Mouse (Mus musculus) spleen, adult 2 months (tissue): Measurements from ENCODE around the gene Carmil1. TPM values are rescaled to one million over a fixed set of nuclear protein-coding genes. Genes with fewer than 3 reads are reported as not detected.
"Not testable (repeated sequence)": the region's sequence is repeated elsewhere in the genome, so short reads cannot be mapped to it uniquely, and the experiment has no call there.

Experiments used
- DNase-seq, 2 experiments: peaks; one replicate each; pipeline versions ENCODE4 v3.0.0 to v3.0.0-alpha.2; 2012 to 2021; ENCODE audit warnings: low spot score in 2 of 2, low read depth in 1 of 2
- H3K27ac ChIP-seq: fragments of 200-500 bp; 2 replicates; pipeline ENCODE4 v1.5.1; 2012; ENCODE audit warnings: low read length, inconsistent platforms; ENCODE audit not compliant: insufficient read depth
- H3K27me3 ChIP-seq: fragments of 200-500 bp; 2 replicates; pipeline ENCODE4 v1.6.1; 2012; ENCODE audit warnings: mild to moderate bottlenecking, moderate library complexity, low read length, inconsistent platforms; ENCODE audit not compliant: control insufficient read depth, insufficient read depth
- H3K36me3 ChIP-seq: fragments of 200-500 bp; 2 replicates; pipeline ENCODE4 v1.6.1; 2012; ENCODE audit warnings: mild to moderate bottlenecking, low read length, inconsistent platforms; ENCODE audit not compliant: control insufficient read depth, insufficient read depth
- H3K4me1 ChIP-seq: fragments of 200-500 bp; 2 replicates; pipeline ENCODE4 v1.6.1; 2011; ENCODE audit warnings: inconsistent platforms; ENCODE audit not compliant: control insufficient read depth, insufficient read depth, insufficient read length
- H3K4me3 ChIP-seq: fragments of 200-500 bp; 2 replicates; pipeline ENCODE4 v1.5.1; 2011; ENCODE audit warnings: mild to moderate bottlenecking, inconsistent platforms; ENCODE audit not compliant: insufficient read depth, insufficient read length; ENCODE audit errors: extremely low read depth
- CTCF ChIP-seq: fragments of 200-500 bp; IDR thresholded peaks from 2 replicates; pipeline ENCODE4 v1.5.1; 2011; ENCODE audit warnings: mild to moderate bottlenecking, inconsistent platforms; ENCODE audit not compliant: insufficient read depth, insufficient read length, insufficient replicate concordance; ENCODE audit errors: extremely low read depth
- POLR2A ChIP-seq: fragments of 200-500 bp; IDR thresholded peaks from 2 replicates; pipeline ENCODE4 v1.6.1; 2011; ENCODE audit warnings: low read depth, low read length, inconsistent platforms
- WGBS: fragments of 180-500 bp; shearing (Covaris S2); methylation state at CpG from one replicate; pipeline ENCODE4 v1.1.7; 2018; 5-methylcytosine and 5-hydroxymethylcytosine counted together
- polyA plus RNA-seq: library from polyadenylated mRNA; depleted of rRNA; stranded (reverse); fragments of >200 nt; gene quantifications from 2 replicates; pipeline ENCODE4 v1.2.3, GENCODE M21; 2012

The Carmil1 gene
- polyA plus RNA-seq, 1 experiment, result 4.3 TPM

- 88% methylated on average over 7 of the region's 7 CpGs for WGBS
- no peak for TF ChIP-seq POLR2A
- no peak for TF ChIP-seq CTCF
- Histone ChIP-seq H3K4me3 (no peak overlapping the region), H3K36me3 (peaks cover 1% of the 10 kb centered on the region; the same call in 1 of the 2 replicates), H3K27ac (no peak overlapping the region), H3K4me1 (no peaks in the 10 kb centered on the region), H3K27me3 (no peaks in the 10 kb centered on the region)
- DNase-seq, result no peak
Measured at GRCm38 (mm10) chr13:24110329-24110728, 170.3 kb downstream of the Carmil1 start.

DNA sequence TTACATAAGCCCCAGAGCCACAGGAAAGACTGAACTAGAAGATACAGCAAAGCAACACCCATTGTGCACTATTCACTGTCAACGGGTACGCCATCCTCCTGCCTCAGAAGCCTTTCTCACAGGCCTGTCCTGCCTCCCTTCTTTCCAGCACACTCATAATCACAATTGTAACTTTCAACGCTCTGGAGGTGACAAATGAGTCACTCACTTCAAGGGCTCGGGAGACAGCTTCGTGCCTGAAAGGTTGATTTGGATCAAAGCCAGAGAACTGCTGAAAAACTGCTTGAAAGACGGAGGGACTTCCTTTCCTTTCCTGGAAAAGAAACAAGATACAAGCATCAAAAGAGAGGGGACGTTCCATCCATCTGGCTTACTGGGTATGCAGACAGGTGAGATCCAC, 172.3 kb downstream of the Carmil1 start:
- Histone ChIP-seq H3K4me3 (no peak overlapping the region), H3K4me1 (no peaks in the 10 kb centered on the region), H3K27ac (no peak overlapping the region), H3K36me3 (no peaks in the 10 kb centered on the region), H3K27me3 (no peaks in the 10 kb centered on the region)
- 60% methylated on average over 7 of the region's 7 CpGs for WGBS
- TF ChIP-seq CTCF (no peak), POLR2A (no peak)
- DNase-seq, result no peak

GRCm38 (mm10) chr13:24107058-24107457, 173.5 kb downstream of the Carmil1 start:
- no peak for DNase-seq

GRCm38 (mm10) chr13:24105838-24106237, 174.8 kb downstream of the Carmil1 start:
- Histone ChIP-seq H3K4me1 (no peaks in the 10 kb centered on the region), H3K36me3 (no peaks in the 10 kb centered on the region), H3K27me3 (no peaks in the 10 kb centered on the region), H3K4me3 (no peak overlapping the region), H3K27ac (no peak overlapping the region)
- WGBS, result 93% methylated on average over 5 of the region's 5 CpGs
- TF ChIP-seq CTCF (no peak), POLR2A (no peak)
- no peak for DNase-seq

More at GRCm38 (mm10) chr13:24107058-24107457, 173.5 kb downstream of the Carmil1 start:
- TF ChIP-seq CTCF (no peak), POLR2A (no peak)
- Histone ChIP-seq H3K27me3 (no peaks in the 10 kb centered on the region), H3K4me1 (no peaks in the 10 kb centered on the region), H3K27ac (no peak overlapping the region), H3K36me3 (no peaks in the 10 kb centered on the region), H3K4me3 (no peak overlapping the region)
- WGBS, result 92% methylated on average over 3 of the region's 3 CpGs

DNA sequence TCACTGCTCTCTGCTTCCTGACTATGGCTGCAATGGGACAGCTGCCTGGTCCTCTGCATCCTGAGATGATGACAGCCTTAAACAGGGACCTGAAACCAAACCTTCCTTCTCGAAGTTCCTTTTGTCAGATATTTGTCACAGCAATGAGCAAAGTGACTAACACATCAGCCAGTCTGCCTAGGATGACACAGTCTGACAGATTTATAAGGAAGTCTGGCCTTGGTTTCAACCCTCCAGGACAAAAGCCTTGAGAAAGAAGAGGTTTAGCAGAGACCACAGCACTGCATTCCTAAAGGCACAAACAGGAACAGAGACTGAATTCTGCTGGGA, 175.3 kb downstream of the Carmil1 start:
- Histone ChIP-seq H3K36me3 (no peaks in the 10 kb centered on the region; the same call in none of the 2 replicates), H3K27ac (no peak overlapping the region), H3K27me3 (no peaks in the 10 kb centered on the region), H3K4me3 (no peak overlapping the region), H3K4me1 (no peaks in the 10 kb centered on the region)
- TF ChIP-seq CTCF (no peak), POLR2A (no peak)
- WGBS, result 50% methylated on average over 1 of the region's 1 CpGs
- no peak for DNase-seq

GRCm38 (mm10) chr13:24104611-24105339, 175.8 kb downstream of the Carmil1 start:
- WGBS, result 78% methylated on average over 9 of the region's 9 CpGs
- not testable (repeated sequence) for H3K4me3 ChIP-seq, H3K4me1 ChIP-seq, H3K36me3 ChIP-seq, H3K27me3 ChIP-seq, H3K27ac ChIP-seq, DNase-seq

DNA sequence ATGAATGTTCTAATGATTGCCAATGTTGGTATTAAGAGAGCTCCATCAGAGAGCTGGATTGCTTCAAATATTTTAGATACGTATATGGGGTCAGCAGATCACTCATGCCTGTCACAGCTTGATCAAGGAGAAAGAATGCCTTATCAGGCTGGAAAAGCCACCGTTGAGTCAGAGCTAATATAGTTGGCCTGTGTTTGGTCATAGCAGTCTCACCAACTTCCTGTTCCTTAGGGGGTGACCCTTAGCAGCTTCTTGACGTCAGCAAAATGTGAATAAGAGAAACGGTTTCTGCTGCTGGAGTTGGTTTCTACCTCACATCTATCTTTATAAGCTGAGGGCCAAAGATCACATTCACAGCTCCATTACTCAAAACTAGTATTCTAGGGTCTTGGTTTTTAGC, 176.6 kb downstream of the Carmil1 start:
- no peaks in the 10 kb centered on the region; the same call in none of the 2 replicates for H3K36me3 ChIP-seq
- no peak for DNase-seq
- TF ChIP-seq POLR2A, result no peak
- no peak overlapping the region for H3K4me3 ChIP-seq
- H3K27me3 ChIP-seq, result no peaks in the 10 kb centered on the region
- 30% methylated on average over 4 of the region's 4 CpGs for WGBS
- H3K27ac ChIP-seq, result no peak overlapping the region
- H3K4me1 ChIP-seq, result no peaks in the 10 kb centered on the region

- WGBS, result 78% methylated on average over 2 of the region's 2 CpGs
- H3K27me3 ChIP-seq, result no peaks in the 10 kb centered on the region
- no peak overlapping the region for H3K4me3 ChIP-seq
- H3K4me1 ChIP-seq, result no peaks in the 10 kb centered on the region
- no peak for TF ChIP-seq CTCF
- TF ChIP-seq POLR2A, result no peak
- no peak overlapping the region for H3K27ac ChIP-seq
- no peaks in the 10 kb centered on the region; the same call in none of the 2 replicates for H3K36me3 ChIP-seq
- DNase-seq, result no peak
Measured at GRCm38 (mm10) chr13:24103152-24103551, 177.4 kb downstream of the Carmil1 start.
